Mouse (Mus musculus): Measurements from ENCODE around the gene Ppp1r37.
A peak's percentile ranks its signal among the peaks of the same experiment; 100 is the strongest.
"Not testable (repeated sequence)": the region's sequence is repeated elsewhere in the genome, so short reads cannot be mapped to it uniquely, and the experiment has no call there.

Ppp1r37 gene

GRCm38 (mm10) chr7:19562643-19563410 is at the start of gene Ppp1r37:
Gene Ppp1r37, minus strand, starts transcription at chr7:19563076.
- no peak for DNase-seq (ENCODE audit: low spot score in 2 of 2)

- DNase-seq (ENCODE audit: low spot score in 2 of 2) = no peak
These were observed 48.1 kb upstream of the Ppp1r37 start for GRCm38 (mm10) chr7:19610969-19611368.

GRCm38 (mm10) chr7:19609641-19610332 is 46.9 kb upstream of the Ppp1r37 start:
- DNase-seq (ENCODE audit: low spot score in 2 of 2) = no peak

GRCm38 (mm10) chr7:19607291-19607690 is 44.4 kb upstream of the Ppp1r37 start:
- no peak for DNase-seq (ENCODE audit: low spot score in 2 of 2)

GRCm38 (mm10) chr7:19604606-19605214 is 41.8 kb upstream of the Ppp1r37 start:
- DNase-seq (ENCODE audit: low spot score in 2 of 2) = not testable (repeated sequence)

- DNase-seq (ENCODE audit: low spot score in 2 of 2) = peak; percentile 95 to 97
These were observed 41.2 kb upstream of the Ppp1r37 start, which contains the start of gene Clasrp for GRCm38 (mm10) chr7:19603849-19604605. Gene Clasrp, minus strand, starts transcription at chr7:19604486.

GRCm38 (mm10) chr7:19603055-19603454 is 40.2 kb upstream of the Ppp1r37 start:
- DNase-seq (ENCODE audit: low spot score in 2 of 2) = no peak

GRCm38 (mm10) chr7:19600562-19600961 is 37.7 kb upstream of the Ppp1r37 start:
- no peak for DNase-seq (ENCODE audit: low spot score in 2 of 2)

- DNase-seq (ENCODE audit: low spot score in 2 of 2) = no peak
These were observed 30.3 kb upstream of the Ppp1r37 start for GRCm38 (mm10) chr7:19593061-19593730.

- DNase-seq (ENCODE audit: low spot score in 2 of 2) = peak; percentile 45 to 84
These were observed 27.0 kb upstream of the Ppp1r37 start for GRCm38 (mm10) chr7:19589917-19590316.

- peak in 1 of 2 experiments; percentile 59 for DNase-seq (ENCODE audit: low spot score in 2 of 2)
These were observed 26.3 kb upstream of the Ppp1r37 start for GRCm38 (mm10) chr7:19589207-19589606.

GRCm38 (mm10) chr7:19586269-19586668 is 23.4 kb upstream of the Ppp1r37 start:
- no peak for DNase-seq (ENCODE audit: low spot score in 2 of 2)

- no peak for DNase-seq (ENCODE audit: low spot score in 2 of 2)
These were observed 17.8 kb upstream of the Ppp1r37 start for GRCm38 (mm10) chr7:19580634-19581033.

GRCm38 (mm10) chr7:19579751-19580150 is 16.9 kb upstream of the Ppp1r37 start:
- DNase-seq (ENCODE audit: low spot score in 2 of 2) = no peak

GRCm38 (mm10) chr7:19578436-19578835 is 15.6 kb upstream of the Ppp1r37 start:
- no peak for DNase-seq (ENCODE audit: low spot score in 2 of 2)

- no peak for DNase-seq (ENCODE audit: low spot score in 2 of 2)
These were observed 15.1 kb upstream of the Ppp1r37 start for GRCm38 (mm10) chr7:19577877-19578414.

- DNase-seq (ENCODE audit: low spot score in 2 of 2) = peak in 1 of 2 experiments; percentile 19
These were observed 14.4 kb upstream of the Ppp1r37 start, which contains the start of the genes Zfp296 and Gemin7 for GRCm38 (mm10) chr7:19577141-19577852. Gene Zfp296, plus strand, starts transcription at chr7:19577287. Gene Gemin7, minus strand, starts transcription at chr7:19577595.

GRCm38 (mm10) chr7:19575559-19575958 is 12.7 kb upstream of the Ppp1r37 start:
- no peak for DNase-seq (ENCODE audit: low spot score in 2 of 2)

GRCm38 (mm10) chr7:19573776-19574140 is 10.9 kb upstream of the Ppp1r37 start:
- DNase-seq (ENCODE audit: low spot score in 2 of 2) = no peak
